Mouse (Mus musculus): Measurements from ENCODE around the gene Donson. TPM values are rescaled to one million over a fixed set of nuclear protein-coding genes. Genes with fewer than 3 reads are reported as not detected.
"Not testable (repeated sequence)": the region's sequence is repeated elsewhere in the genome, so short reads cannot be mapped to it uniquely, and the experiment has no call there.

Donson gene
- total RNA-seq, 2 experiments from 2014 or later, result 23.3 to 26.3 TPM

DNA sequence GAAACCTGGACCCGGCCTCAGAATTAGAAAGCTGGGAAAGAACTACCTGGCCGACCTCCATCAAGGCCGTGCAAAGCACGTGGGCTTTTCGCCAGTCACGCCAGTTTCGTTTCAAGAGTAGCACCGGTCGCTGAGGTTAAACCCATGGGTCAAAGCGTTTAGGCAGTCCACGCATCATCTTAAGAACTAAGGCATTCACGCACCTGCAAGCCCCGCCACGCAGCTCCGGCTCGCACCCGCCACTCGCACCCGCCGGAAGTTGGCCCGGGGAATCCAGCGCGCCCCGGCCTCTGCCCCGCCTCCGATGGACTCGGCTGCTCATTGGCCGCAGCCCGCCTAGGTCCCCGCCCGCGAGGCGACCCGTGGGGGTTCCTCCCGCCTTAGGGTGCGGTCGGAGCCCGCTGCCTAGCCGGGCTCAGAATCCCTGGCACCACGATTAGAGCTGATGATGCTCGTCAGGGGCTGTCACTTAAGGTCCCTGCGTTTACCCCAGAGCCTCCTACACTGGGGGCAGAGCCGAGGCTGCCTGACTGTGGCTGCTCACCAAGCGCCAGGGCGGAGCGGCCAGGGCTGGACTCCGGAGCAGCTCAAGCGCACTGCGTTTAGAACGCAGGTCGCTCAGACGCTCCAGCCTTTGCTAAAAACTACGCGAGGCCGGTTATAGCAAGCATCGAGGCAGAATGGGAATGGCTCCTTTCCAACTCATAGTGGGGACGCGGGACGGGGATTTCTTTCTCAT is 41.7 kb downstream of the Donson start, which contains the start of gene Gart:
Gene Gart (minus strand): TSS at position 272 of the 739 bp plus-strand sequence.
- intact Hi-C loops (cut with DNase I), result loop anchor here (2.0 kb wide), 1 partner anchor 50 kb away; the partner anchor contains the start of gene Tmem50b
- DNase-seq (ENCODE audit: low spot score in 2 of 2), result peak; percentile 93 to 96

DNA sequence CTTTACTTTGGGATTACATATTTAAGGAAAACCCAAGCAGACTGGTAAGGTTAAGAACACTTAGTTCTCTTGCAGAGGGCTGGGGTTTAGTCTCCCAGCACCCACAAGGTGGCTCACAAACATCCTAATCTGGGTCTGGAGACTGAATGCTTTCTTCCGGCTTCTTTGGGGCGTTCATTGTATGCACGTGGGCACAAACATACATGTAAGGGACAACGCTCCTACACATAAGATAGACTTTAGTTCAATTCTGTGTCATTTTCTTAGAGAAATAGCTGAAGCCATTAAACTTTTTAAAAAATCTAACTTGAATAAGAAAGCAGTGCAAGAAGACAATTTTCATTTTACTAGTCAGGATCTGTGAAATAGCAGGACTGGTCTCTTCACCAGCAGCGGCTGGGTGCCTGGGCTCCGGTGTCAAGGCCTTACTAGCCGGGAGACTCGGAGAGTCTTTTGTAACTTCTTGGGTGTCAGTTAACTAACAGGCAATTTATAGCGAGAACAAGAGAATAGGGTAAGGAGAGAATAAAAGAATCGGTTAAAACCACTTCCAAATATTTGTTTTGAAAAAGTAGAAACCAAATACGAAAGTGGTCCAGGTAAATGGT is 42.5 kb downstream of the Donson start:
- intact Hi-C loops (cut with DNase I), result loop anchor here (2.0 kb wide), 1 partner anchor 49 kb away; the partner anchor contains the start of gene Tmem50b
- no peak for DNase-seq (ENCODE audit: low spot score in 2 of 2)

DNA sequence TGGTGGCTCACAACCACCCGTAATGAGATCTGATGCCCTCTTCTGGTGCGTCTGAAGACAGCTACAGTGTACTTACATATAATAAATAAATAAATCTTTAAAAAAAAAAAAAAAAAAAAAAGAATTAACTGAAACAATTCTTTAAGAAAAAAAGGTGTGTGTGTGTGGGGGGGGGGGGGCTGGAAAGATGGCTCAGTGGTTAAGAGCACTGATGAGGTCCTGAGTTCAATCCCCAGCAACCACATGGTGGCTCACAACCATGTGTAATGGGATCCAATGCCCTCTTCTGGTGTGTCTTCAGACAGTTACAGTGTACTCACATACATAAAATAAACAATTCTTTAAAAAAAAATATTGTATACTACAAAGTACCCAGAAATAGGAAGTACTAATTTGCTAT is 43.1 kb downstream of the Donson start:
- DNase-seq (ENCODE audit: low spot score in 2 of 2); intact Hi-C loops (cut with DNase I): not testable (repeated sequence)

DNA sequence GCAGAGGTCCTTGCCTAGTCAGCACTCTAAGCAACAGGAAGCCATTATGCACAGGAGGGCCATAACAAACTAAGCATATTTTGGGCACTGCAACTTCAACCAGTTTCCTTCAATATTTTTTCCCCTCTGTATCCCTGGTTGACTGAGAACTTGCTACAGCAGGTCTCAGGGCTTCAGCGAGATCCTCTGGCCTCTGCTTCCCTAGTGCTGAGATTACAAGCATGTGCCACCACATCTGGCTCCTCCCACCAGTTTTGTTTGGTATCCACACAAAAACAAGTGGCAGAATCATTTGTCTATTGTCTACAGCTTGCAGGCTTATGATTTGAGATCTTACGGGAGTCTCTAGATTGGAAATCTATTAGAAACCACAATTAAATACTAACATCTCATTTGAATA is 43.7 kb downstream of the Donson start:
- intact Hi-C loops (cut with DNase I), result no loop called here
- DNase-seq (ENCODE audit: low spot score in 2 of 2), result no peak

DNA sequence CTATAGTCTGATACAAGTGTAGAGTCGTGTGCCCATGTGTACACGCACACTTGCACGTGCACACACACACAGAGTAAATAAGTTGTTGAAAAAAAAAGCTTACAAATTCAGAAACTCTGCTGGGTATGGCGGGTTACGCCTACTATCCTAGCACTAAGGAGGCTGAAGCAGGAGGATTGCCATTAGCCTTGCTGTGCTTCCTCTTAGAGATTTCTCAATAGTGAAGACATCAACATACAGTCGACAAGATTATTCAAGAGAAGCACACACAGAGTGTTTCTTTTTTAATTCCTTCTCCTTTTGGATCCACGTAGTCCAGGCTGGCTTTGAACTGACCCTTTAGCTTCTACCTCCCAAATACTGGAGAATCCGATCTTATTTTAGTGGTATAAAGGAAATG is 48.4 kb downstream of the Donson start:
- no peak for DNase-seq (ENCODE audit: low spot score in 2 of 2)
- intact Hi-C loops (cut with DNase I), result no loop called here

DNA sequence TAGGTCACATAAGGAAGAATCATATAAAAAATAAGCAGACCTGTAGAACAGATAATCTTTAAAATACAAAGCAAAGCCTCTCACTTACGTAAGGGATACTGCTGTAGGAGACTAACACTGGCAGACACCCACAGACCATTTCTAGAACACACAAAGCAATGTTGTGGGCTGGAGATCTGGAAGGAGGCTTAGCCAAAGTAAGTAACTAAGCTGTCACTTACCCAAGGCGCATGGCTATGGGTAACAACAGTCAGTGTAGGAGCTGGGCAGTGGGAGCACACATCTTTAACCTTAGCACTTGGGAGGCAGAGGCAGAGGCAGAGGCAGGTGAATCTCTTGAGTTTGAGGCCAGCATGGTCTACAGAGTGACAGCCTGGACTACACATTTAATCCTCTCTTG is 48.9 kb downstream of the Donson start:
- intact Hi-C loops (cut with DNase I), result no loop called here
- peak in 1 of 2 experiments; percentile 58 for DNase-seq (ENCODE audit: low spot score in 2 of 2)

DNA sequence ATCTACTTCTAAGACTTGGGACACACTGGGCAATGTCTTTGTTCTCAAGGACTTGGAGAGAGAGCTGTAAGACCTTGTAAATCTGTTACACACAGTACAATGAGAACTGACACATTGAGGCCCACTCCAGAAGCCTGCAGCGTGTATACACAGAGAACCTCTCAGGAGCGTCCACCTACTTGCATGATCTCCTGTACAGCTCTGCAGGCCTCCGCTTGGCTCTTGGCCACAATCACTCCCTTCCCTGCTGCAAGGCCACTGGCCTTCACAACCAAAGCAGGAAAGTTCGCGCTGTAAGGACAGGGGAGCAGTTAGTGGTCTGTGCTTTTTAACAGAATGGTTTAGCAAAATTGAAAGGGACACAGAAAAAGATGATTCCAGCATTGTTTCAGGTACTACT is 49.4 kb downstream of the Donson start:
- no peak for DNase-seq (ENCODE audit: low spot score in 2 of 2)
- intact Hi-C loops (cut with DNase I), result no loop called here

DNA sequence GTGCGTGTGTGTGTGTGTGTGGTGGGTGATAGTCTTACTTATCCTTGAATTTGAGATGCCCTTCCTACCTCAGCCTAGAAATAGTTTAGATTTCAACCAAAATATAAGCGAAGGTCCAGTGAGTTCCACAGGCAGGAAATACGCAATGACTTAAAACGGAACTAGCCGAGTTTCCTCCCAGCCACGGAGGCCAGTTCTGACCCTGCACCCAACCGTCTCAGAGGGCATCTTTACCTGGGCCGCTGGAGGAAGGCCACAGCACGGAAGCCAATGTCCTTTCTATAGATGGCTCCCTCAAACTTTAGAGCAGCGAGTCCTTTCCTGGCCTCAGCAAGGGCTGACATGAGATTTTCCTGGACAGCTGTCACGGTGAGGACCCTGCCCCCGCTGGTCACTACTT is 54.9 kb downstream of the Donson start:
- DNase-seq (ENCODE audit: low spot score in 2 of 2), result no peak
- intact Hi-C loops (cut with DNase I), result no loop called here

DNA sequence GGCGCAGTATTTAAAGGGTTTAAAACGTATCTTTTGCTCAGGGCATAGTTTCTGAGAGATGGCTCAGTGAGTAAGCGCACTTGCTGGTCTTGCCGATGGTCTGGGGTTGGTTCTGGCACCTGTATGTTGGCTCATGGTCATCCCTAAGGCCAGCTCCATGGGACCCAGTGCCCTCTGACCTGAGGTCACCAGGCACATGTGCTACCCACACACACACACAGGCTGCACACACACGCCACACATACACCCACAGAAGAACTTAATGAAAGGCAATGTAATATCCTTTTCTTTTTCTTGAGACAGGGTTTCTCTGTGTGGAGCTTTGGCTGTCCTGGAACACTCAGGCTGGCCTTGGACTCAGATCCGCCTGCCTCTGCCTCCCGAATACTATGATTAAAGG is 55.6 kb downstream of the Donson start:
- DNase-seq (ENCODE audit: low spot score in 2 of 2), result no peak
- intact Hi-C loops (cut with DNase I), result no loop called here

DNA sequence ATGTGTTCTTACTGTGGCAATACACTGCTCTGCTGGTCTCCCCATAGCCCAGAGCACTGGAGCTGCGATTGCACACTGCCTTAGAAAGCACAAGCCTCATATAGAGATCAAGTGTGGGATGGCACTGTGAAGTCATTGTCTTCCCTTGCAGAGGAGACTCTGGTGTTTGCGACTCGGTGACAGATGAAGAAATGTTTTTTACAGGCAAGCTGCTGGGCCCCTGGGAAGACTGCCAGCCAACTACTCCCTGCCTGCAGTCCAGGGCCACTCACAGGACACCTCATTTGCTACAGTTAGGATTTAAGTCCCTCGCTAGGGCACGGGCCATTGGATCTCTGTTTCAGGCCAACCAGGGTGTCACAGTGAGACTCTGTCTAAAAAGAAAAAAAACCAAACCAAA is 56.1 kb downstream of the Donson start:
- DNase-seq (ENCODE audit: low spot score in 2 of 2), result peak in 1 of 2 experiments; percentile 28
- intact Hi-C loops (cut with DNase I), result no loop called here

DNA sequence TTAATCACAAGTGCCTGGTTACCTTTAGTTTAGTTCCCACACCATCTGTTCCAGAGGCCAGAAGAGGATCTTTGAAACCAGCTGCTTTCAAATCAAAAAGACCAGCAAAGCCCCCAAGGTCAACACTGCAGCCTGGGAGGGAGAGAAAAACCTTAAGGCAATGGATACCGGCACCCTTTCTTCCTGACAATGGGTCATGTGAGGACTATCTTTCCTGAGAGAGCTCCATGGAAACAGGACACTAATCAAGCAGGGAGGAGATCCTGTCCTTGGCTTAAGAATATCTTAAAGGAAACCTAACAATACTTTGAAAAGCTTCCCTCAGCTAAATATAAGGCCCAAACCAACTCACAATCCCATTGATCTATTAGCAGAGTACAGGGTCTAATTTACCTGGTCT is 58.0 kb downstream of the Donson start:
- intact Hi-C loops (cut with DNase I), result no loop called here

DNA sequence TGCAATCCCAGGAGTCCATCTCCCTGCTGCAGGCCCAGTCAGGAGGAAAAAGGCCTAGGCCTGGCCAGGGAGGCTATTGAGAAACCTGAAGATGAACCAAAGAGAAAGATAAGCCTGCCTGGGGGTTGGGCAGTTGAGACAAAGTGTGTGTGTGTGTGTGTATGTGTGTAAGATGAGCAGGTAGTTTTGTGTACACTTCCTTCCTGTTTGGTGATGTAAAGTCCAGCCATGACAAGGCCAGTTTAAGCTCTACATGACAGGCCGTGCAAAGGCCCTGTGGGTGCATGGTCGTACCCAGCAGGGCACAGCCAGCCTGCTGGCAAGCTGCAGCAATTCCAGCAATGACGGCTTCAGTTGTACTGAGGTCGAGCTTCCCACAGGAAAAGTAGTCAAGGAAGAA is 58.8 kb downstream of the Donson start:
- intact Hi-C loops (cut with DNase I), result no loop called here

More for the DNA sequence above, 58.0 kb downstream of the Donson start:
- no peak for DNase-seq (ENCODE audit: low spot score in 2 of 2)

DNA sequence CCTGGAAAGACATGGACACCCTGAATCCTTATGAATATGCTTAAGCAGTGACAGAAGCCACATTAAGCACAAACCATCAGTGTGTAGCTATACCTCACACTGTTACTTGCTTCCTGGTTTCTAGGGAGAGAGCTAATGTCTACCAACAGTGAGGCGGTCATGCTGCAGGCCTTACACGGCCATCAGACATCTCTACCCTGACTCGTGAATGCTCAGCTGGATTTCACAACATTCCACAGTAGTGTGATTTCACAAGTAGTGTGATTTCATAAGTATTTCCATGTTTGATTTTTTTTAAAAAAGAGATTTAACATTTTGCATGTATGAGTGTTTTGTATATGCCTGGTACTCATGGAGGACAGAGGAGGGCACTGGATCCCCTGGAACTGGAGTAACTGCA is 59.9 kb downstream of the Donson start:
- no peak for DNase-seq (ENCODE audit: low spot score in 2 of 2)
- intact Hi-C loops (cut with DNase I), result no loop called here

More for the DNA sequence above, 58.8 kb downstream of the Donson start:
- no peak for DNase-seq (ENCODE audit: low spot score in 2 of 2)

DNA sequence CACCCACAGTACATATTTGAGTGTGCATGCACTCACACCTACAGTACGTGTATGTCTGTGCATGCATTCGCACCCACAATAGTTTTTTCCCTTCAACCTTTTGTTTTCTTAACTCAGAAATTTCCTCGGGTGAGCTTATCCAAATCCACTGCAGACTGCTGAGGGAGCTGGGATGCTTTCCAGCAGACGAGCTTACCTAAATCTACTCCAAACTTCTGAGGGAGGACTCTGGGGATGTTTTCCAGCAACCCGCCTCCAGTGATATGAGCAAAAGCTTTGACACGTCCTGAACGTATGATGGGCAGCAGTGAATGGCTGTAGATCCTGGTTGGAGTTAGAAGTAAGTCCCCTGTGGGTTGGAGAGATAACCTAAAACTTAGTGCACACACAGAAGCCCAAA is 60.7 kb downstream of the Donson start:
- DNase-seq (ENCODE audit: low spot score in 2 of 2), result peak in 1 of 2 experiments; percentile 30
- intact Hi-C loops (cut with DNase I), result no loop called here

Other genes starting within 250 kb of the Donson start
- 10 to 100 TPM; 54.3 to 54.5 TPM for gene Ifnar1, start 203.5 kb downstream of the Donson start, total RNA-seq (2021)
- 10 to 100 TPM; 33.6 to 39.8 TPM for gene Ifngr2, start 141.7 kb downstream of the Donson start, total RNA-seq (2021)
- gene Tmem50b, start 91.0 kb downstream of the Donson start, total RNA-seq (2021), result 10 to 100 TPM; 90.7 to 92.5 TPM
- gene Dnajc28, start 69.7 kb downstream of the Donson start, total RNA-seq (2021), result 10 to 100 TPM in 1 of 2 experiments, 1 to 10 TPM in 1; 5.8 to 10.4 TPM
- gene Gart, start 41.8 kb downstream of the Donson start, total RNA-seq (2021), result 10 to 100 TPM; 50.0 to 50.8 TPM
- 100 to 1,000 TPM; 177 to 236 TPM for gene Son, start 41.3 kb downstream of the Donson start, total RNA-seq (2021)
- gene Cryzl1, start 40.2 kb upstream of the Donson start, total RNA-seq (2021), result 100 to 1,000 TPM in 1 of 2 experiments, 10 to 100 TPM in 1; 95.0 to 105 TPM
- 100 to 1,000 TPM; 126 to 146 TPM for gene Itsn1, start 40.5 kb upstream of the Donson start, total RNA-seq (2021)